ENCODE assay signal across 23 mouse cellular contexts in genomic region chr1:131470597-131470996, GRCm38 (mm10). TPM values are rescaled to one million over a fixed set of nuclear protein-coding genes. Genes with fewer than 3 reads are reported as not detected.
DNase-seq lines count a peak whose midpoint lies in the region; ATAC-seq and TF ChIP-seq lines count a peak whose summit lies in the region.
"Had no signal": no experiment of that assay in that cellular context is flagged by ENCODE, and none has a peak within 500 bp of the region (broad histone marks: within the 10 kb centered on the region; RNA-seq: fewer than 3 reads in every experiment).

No protein-coding gene starts in this region.

- no peak for TF ChIP-seq POLR2A in CH12.LX (IDR thresholded peaks at IDR 0.05; ENCODE audit: low read depth, low read length)
- no peak for TF ChIP-seq POLR2A in bone marrow macrophage, adult 2 months (IDR thresholded peaks at IDR 0.05; ENCODE audit: borderline replicate concordance, low read depth, low read length)

- dilution Hi-C loops in CH12.LX (cut with MboI; ENCODE audit: extremely low pct_ligation_motif_present, extremely low pct_unique_long_range_greater_than_20kb, low sequenced_read_pairs) = no loop called here

- no peak overlapping the region for H3K4me3 ChIP-seq in liver, embryonic 14.5 days (ENCODE audit: insufficient read depth in 1 of 2, low read depth in 2 of 2, low read length in 2 of 2)
- H3K4me3 ChIP-seq in liver, embryonic 11.5 days (ENCODE audit: low read depth, low read length) = no peak overlapping the region
- H3K4me3 ChIP-seq in CH12.LX (replicated peaks in 1 of 3; ENCODE audit: low read depth in 2 of 3, low read length in 2 of 3, poor library complexity in 1 of 3) = no peak overlapping the region
- no peak overlapping the region for H3K4me3 ChIP-seq in bone marrow macrophage, adult 2 months (ENCODE audit: insufficient read depth, low read length)
- H3K4me3 ChIP-seq: embryonic facial prominence, embryonic 12.5 days; erythroblast, embryonic 14.5 days; forebrain, embryonic 15.5 days; heart, embryonic 13.5 days; neural tube, embryonic 15.5 days had no signal

- intact Hi-C loops in heart, postnatal 10 days (cut with DNase I) = no loop called here

- H3K9me3 ChIP-seq in liver, embryonic 14.5 days (ENCODE audit: control insufficient read depth, low read length) = no peaks in the 10 kb centered on the region
- H3K9me3 ChIP-seq in liver, embryonic 11.5 days (ENCODE audit: control insufficient read depth, low read length) = no peaks in the 10 kb centered on the region
- no peaks in the 10 kb centered on the region for H3K9me3 ChIP-seq in CH12.LX (replicated peaks; ENCODE audit: low read length)
- H3K9me3 ChIP-seq: embryonic facial prominence, embryonic 12.5 days; forebrain, embryonic 15.5 days; heart, embryonic 13.5 days; neural tube, embryonic 15.5 days had no signal

- peaks cover 10% of the 10 kb centered on the region for H3K79me2 ChIP-seq in CH12.LX (replicated peaks; ENCODE audit: control insufficient read depth, extremely low read depth, insufficient read depth, poor library complexity, severe bottlenecking)

- TF ChIP-seq RAD21 in CH12.LX (IDR thresholded peaks at IDR 0.05; ENCODE audit: low read depth, low read length) = no peak

- in situ Hi-C loops in CH12.LX (cut with MboI; ENCODE audit: low pct_ligation_motif_present, low pct_unique_long_range_greater_than_20kb, low sequenced_read_pairs) = no loop called here

- no peak for TF ChIP-seq EP300 in liver, embryonic 14.5 days (IDR thresholded peaks at IDR 0.05; ENCODE audit: low read depth)
- TF ChIP-seq EP300 in CH12.LX (IDR thresholded peaks at IDR 0.05; ENCODE audit: low read length) = peak; percentile 79

- DNase-seq in liver, embryonic 14.5 days (ENCODE audit: low read depth in 3 of 3, low spot score in 3 of 3) = peak; percentile 29 to 39 (median 32)
- DNase-seq in liver, embryonic 11.5 days (ENCODE audit: low spot score) = no peak
- peak; percentile 73 for DNase-seq in CH12.LX (ENCODE audit: extremely low read depth)
- DNase-seq in adrenal gland, adult 2 months = no peak
- DNase-seq in heart, postnatal 10 days = no peak
- DNase-seq in right cerebral cortex, postnatal 10 days (ENCODE audit: low spot score in 2 of 2) = no peak
- DNase-seq: cerebellum, adult 9-10 months; heart, adult 11 months; heart, postnatal 36 days; lung, postnatal 10 days; retina, postnatal 1 day; thymus, postnatal 36 days had no signal

- H3K4me1 ChIP-seq in liver, embryonic 14.5 days (replicated peaks; ENCODE audit: control insufficient read depth in 2 of 2, insufficient read depth in 2 of 2, low read length in 1 of 2) = peaks cover 0 to 5% of the 10 kb centered on the region in 2 experiments; a peak in 1 of 4 replicates
- H3K4me1 ChIP-seq in liver, embryonic 11.5 days (replicated peaks; ENCODE audit: control insufficient read depth, insufficient read depth, low read length) = no peaks in the 10 kb centered on the region
- peaks cover 11 to 63% of the 10 kb centered on the region in 2 experiments; a peak in 3 of 4 replicates for H3K4me1 ChIP-seq in CH12.LX (ENCODE audit: control insufficient read depth in 1 of 2, insufficient read depth in 2 of 2)
- peaks cover 53% of the 10 kb centered on the region for H3K4me1 ChIP-seq in bone marrow macrophage, adult 2 months (ENCODE audit: control insufficient read depth, insufficient read depth, low read length)
- H3K4me1 ChIP-seq: embryonic facial prominence, embryonic 12.5 days had no signal

- no peak overlapping the region for H3K9ac ChIP-seq in liver, embryonic 14.5 days (replicated peaks)
- no peak overlapping the region for H3K9ac ChIP-seq in liver, embryonic 11.5 days (ENCODE audit: low read depth, low read length)
- no peak overlapping the region for H3K9ac ChIP-seq in CH12.LX (ENCODE audit: insufficient read depth, low read depth)
- H3K9ac ChIP-seq: embryonic facial prominence, embryonic 12.5 days; forebrain, embryonic 15.5 days; heart, embryonic 13.5 days; neural tube, embryonic 15.5 days had no signal

- no peaks in the 10 kb centered on the region for H3K27me3 ChIP-seq in liver, embryonic 14.5 days (ENCODE audit: control insufficient read depth, insufficient read depth, low read length)
- H3K27me3 ChIP-seq in liver, embryonic 11.5 days (replicated peaks; ENCODE audit: control insufficient read depth, insufficient read depth, low read length) = no peaks in the 10 kb centered on the region
- no peaks in the 10 kb centered on the region for H3K27me3 ChIP-seq in CH12.LX (replicated peaks)
- H3K27me3 ChIP-seq: embryonic facial prominence, embryonic 12.5 days; forebrain, embryonic 15.5 days; heart, embryonic 13.5 days; neural tube, embryonic 15.5 days had no signal

- TF ChIP-seq CTCF in liver, embryonic 14.5 days (IDR thresholded peaks at IDR 0.05; ENCODE audit: low read depth) = no peak
- TF ChIP-seq CTCF in CH12.LX (conservative IDR thresholded peaks at IDR 0.05 in 1 of 2, IDR thresholded peaks at IDR 0.05 in 1 of 2; ENCODE audit: low read depth in 2 of 2, low read length in 2 of 2) = no peak
- TF ChIP-seq CTCF in bone marrow macrophage, adult 2 months (IDR thresholded peaks at IDR 0.05; ENCODE audit: low read depth, low read length) = no peak

- peak; percentile 56; the same call in 1 of the 2 replicates for ATAC-seq in liver, embryonic 14.5 days (ENCODE audit: insufficient read depth)
- no peak for ATAC-seq in liver, embryonic 11.5 days (replicated peaks; ENCODE audit: low FRiP score)
- ATAC-seq in megakaryocyte, adult 5-6 weeks (ENCODE audit: poor library complexity, severe bottlenecking) = peak; percentile 91
- ATAC-seq: forebrain, embryonic 15.5 days; hindbrain, embryonic 16.5 days; intestine, embryonic 16.5 days; midbrain, embryonic 16.5 days had no signal

- WGBS in liver, embryonic 14.5 days (ENCODE audit: insufficient replicate concordance) = 43% methylated on average over 1 of the region's 1 CpGs
- 74% methylated on average over 1 of the region's 1 CpGs for WGBS in liver, embryonic 11.5 days

- no peak overlapping the region for H3K27ac ChIP-seq in liver, embryonic 14.5 days
- H3K27ac ChIP-seq in liver, embryonic 11.5 days (ENCODE audit: low read depth, low read length) = no peak overlapping the region
- H3K27ac ChIP-seq in CH12.LX (ENCODE audit: insufficient read depth, low read depth) = no peak overlapping the region
- H3K27ac ChIP-seq in bone marrow macrophage, adult 2 months (ENCODE audit: insufficient read depth, low read depth, low read length) = peak overlapping the region; percentile 18
- H3K27ac ChIP-seq: embryonic facial prominence, embryonic 12.5 days; forebrain, embryonic 15.5 days; heart, embryonic 13.5 days; kidney, postnatal 0 days; neural tube, embryonic 15.5 days had no signal

- no peaks in the 10 kb centered on the region for H3K36me3 ChIP-seq in liver, embryonic 14.5 days (replicated peaks; ENCODE audit: control insufficient read depth, insufficient read depth, low read depth)
- no peaks in the 10 kb centered on the region for H3K36me3 ChIP-seq in liver, embryonic 11.5 days (ENCODE audit: control insufficient read depth, insufficient read depth, low read length)
- peaks cover 0 to 7% of the 10 kb centered on the region in 2 experiments for H3K36me3 ChIP-seq in CH12.LX (replicated peaks in 1 of 2; ENCODE audit: control insufficient read depth in 1 of 2, insufficient read depth in 1 of 2, low read length in 1 of 2)
- H3K36me3 ChIP-seq: embryonic facial prominence, embryonic 12.5 days; forebrain, embryonic 15.5 days; heart, embryonic 13.5 days; neural tube, embryonic 15.5 days had no signal

- no peak overlapping the region for H3K4me2 ChIP-seq in liver, embryonic 14.5 days (ENCODE audit: low read depth)
- H3K4me2 ChIP-seq in liver, embryonic 11.5 days = no peak overlapping the region
- H3K4me2 ChIP-seq in CH12.LX (ENCODE audit: insufficient read depth, low read depth, poor library complexity, severe bottlenecking) = no peak overlapping the region
- H3K4me2 ChIP-seq: embryonic facial prominence, embryonic 12.5 days; forebrain, embryonic 15.5 days; heart, embryonic 13.5 days; neural tube, embryonic 15.5 days had no signal

TF ChIP-seq in CH12.LX, 34 proteins besides CTCF, POLR2A, EP300 and RAD21 (continues in another document):
- TF ChIP-seq CHD2 (IDR thresholded peaks at IDR 0.05; ENCODE audit: low read length) = no peak
- TF ChIP-seq GABPA (IDR thresholded peaks at IDR 0.05; ENCODE audit: insufficient replicate concordance, low read depth, low read length) = no peak
- no peak for TF ChIP-seq RCOR1 (conservative IDR thresholded peaks at IDR 0.05; ENCODE audit: low read depth, low read length)
- TF ChIP-seq UBTF (IDR thresholded peaks at IDR 0.05; ENCODE audit: low read depth, low read length) = no peak
- TF ChIP-seq MXI1 (IDR thresholded peaks at IDR 0.05; ENCODE audit: low read depth, low read length) = no peak
- TF ChIP-seq MAFK (IDR thresholded peaks at IDR 0.05; ENCODE audit: insufficient replicate concordance, low read length) = peak; percentile 97

RNA-seq across cellular contexts. Expression of gene Srgap2, which starts 56.6 kb away (rescaled TPM):
- polyA plus RNA-seq in liver, embryonic 14.5 days (2012; rRNA removed) = 4.4 and 4.9 TPM in 2 replicates
- 3.9 and 4.9 TPM in 2 replicates for polyA plus RNA-seq in liver, embryonic 14.5 days (2014; fragmentation: Nextera tagmentation; extraction: Ambion mirVana)
- 16.1 and 17.3 TPM in 2 replicates for polyA plus RNA-seq in liver, embryonic 11.5 days (2014; fragmentation: Nextera tagmentation; extraction: Ambion mirVana)
- total RNA-seq in CH12.LX (2012; rRNA removed) (19.9 and 28.1 TPM in 2 replicates), CH12.LX (2014; rRNA removed) (8.9 and 9.7 TPM in 2 replicates)
- 21.6 and 26.8 TPM in 2 replicates for polyA plus RNA-seq in CH12.LX (2012; ENCODE audit: insufficient read length, low read depth)
- 173 and 188 TPM in 2 replicates for polyA plus RNA-seq in bone marrow macrophage, adult 2 months (2012; ENCODE audit: insufficient read depth, insufficient read length, missing spikeins)
- 57.5 and 67.8 TPM in 2 replicates for total RNA-seq in megakaryocyte, adult 5-6 weeks (2015)
- total RNA-seq in megakaryocyte, adult 5-6 weeks (2017) = 25.7 and 43.9 TPM in 2 replicates
- total RNA-seq in adrenal gland, adult 2 months (2021) = 10 to 100 TPM; 21.8 to 22.2 TPM
- polyA plus RNA-seq in adrenal gland, adult 2 months (2012; rRNA removed) = 13.9 and 15.2 TPM in 2 replicates
- 10 to 100 TPM; 34.2 to 36.0 TPM for total RNA-seq in heart, postnatal 10 days (2021)

RNA-seq across cellular contexts. Expression of gene Fam72a, which starts 57.1 kb away (rescaled TPM):
- 1.1 and 1.3 TPM in 2 replicates for polyA plus RNA-seq in liver, embryonic 14.5 days (2012; rRNA removed)
- polyA plus RNA-seq in liver, embryonic 14.5 days (2014; fragmentation: Nextera tagmentation; extraction: Ambion mirVana) = 1.3 and 1.7 TPM in 2 replicates
- polyA plus RNA-seq in liver, embryonic 11.5 days (2014; fragmentation: Nextera tagmentation; extraction: Ambion mirVana) = 4.8 and 4.9 TPM in 2 replicates
- total RNA-seq in CH12.LX (2012; rRNA removed) (10.5 and 12.7 TPM in 2 replicates), CH12.LX (2014; rRNA removed) (18.9 and 22.4 TPM in 2 replicates)
- 19.1 and 21.7 TPM in 2 replicates for polyA plus RNA-seq in CH12.LX (2012; ENCODE audit: insufficient read length, low read depth)
- polyA plus RNA-seq in bone marrow macrophage, adult 2 months (2012; ENCODE audit: insufficient read depth, insufficient read length, missing spikeins) = 3.0 and 4.2 TPM in 2 replicates
- 6.6 and 7.0 TPM in 2 replicates for total RNA-seq in megakaryocyte, adult 5-6 weeks (2015)
- total RNA-seq in megakaryocyte, adult 5-6 weeks (2017) = 2.8 and 5.2 TPM in 2 replicates
- total RNA-seq in adrenal gland, adult 2 months (2021) = under 1 TPM; 0.79 to 0.92 TPM
- 0.07 and 0.16 TPM in 2 replicates for polyA plus RNA-seq in adrenal gland, adult 2 months (2012; rRNA removed)
- total RNA-seq in heart, postnatal 10 days (2021) = 1 to 10 TPM; 1.1 to 1.2 TPM

Comparison
In these comparisons a context has a peak if more than half of its experiments do, and no peak if none do; other contexts are left out.
1. DNase-seq: peak in liver, embryonic 14.5 days (3 of 3) and CH12.LX (single experiment); none in liver, embryonic 11.5 days (single experiment), adrenal gland, adult 2 months (single experiment), heart, postnatal 10 days (0 of 2) and right cerebral cortex, postnatal 10 days (0 of 2).